Mouse (Mus musculus): Measurements from ENCODE around the gene Fpr-rs7. TPM values are rescaled to one million over a fixed set of nuclear protein-coding genes. Genes with fewer than 3 reads are reported as not detected.

Gene Fpr-rs7
- polyA plus RNA-seq (2012; rRNA removed): not detected in 2 replicates

GRCm38 (mm10) chr17:20114126-20114525 lies at the start of gene Fpr-rs7:
TSS of gene Fpr-rs7 (minus strand) at chr17:20114226.

Other genes with a start within 250 kb of the Fpr-rs7 start
- gene Vmn2r104, start 65.9 kb downstream of the Fpr-rs7 start, polyA plus RNA-seq (2012; rRNA removed): not detected in 2 replicates
- gene Fpr-rs6, start 68.9 kb upstream of the Fpr-rs7 start, polyA plus RNA-seq (2012; rRNA removed): not detected in 2 replicates
- not detected in 2 replicates for gene Vmn2r105, start 120.8 kb upstream of the Fpr-rs7 start, polyA plus RNA-seq (2012; rRNA removed)
- gene Vmn2r106, start 171.3 kb upstream of the Fpr-rs7 start, polyA plus RNA-seq (2012; rRNA removed): not detected in 2 replicates
- gene Vmn2r107, start 231.0 kb upstream of the Fpr-rs7 start, polyA plus RNA-seq (2012; rRNA removed): not detected in 2 replicates